Mouse (Mus musculus) thymus, postnatal 10 days (tissue): ENCODE measurements around the gene Galnt16.

ENCODE experiments used
- DNase-seq, 2 experiments: peaks; one replicate each; pipeline ENCODE4 v3.0.0; 2021; ENCODE audit warnings: low spot score in 2 of 2

The Galnt16 gene

GRCm38 (mm10) chr12:80663935-80664334 lies 145.9 kb downstream of the Galnt16 start:
- no peak for DNase-seq

GRCm38 (mm10) chr12:80668391-80668790 lies 150.3 kb downstream of the Galnt16 start:
- no peak for DNase-seq

DNA sequence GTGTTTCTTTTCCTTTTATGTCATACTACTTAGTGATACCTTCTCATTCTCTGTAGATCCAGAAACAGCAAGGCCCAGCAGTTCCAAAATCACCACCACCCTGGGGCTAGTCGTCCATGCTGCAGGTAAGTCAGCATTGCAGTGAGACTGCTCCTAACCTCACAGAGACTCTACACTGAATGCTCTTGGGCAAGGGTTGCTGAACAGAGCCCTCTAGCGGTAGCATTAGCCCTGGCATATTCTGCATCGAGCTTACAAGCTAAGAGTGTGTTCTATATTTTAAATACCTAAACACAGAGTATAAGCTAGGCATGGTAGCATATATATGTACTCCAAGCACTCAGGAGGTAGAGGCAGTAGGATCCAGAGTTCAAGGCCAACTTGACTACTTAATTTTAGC lies 155.1 kb downstream of the Galnt16 start:
- peak in 1 of 2 experiments; percentile 51 for DNase-seq
